Mouse (Mus musculus): Measurements from ENCODE around the gene Whrn.

The Whrn gene

GRCm38 (mm10) chr4:63450551-63450950 lies 45.2 kb downstream of the Whrn start:
- in situ Hi-C loops (cut with MboI): no loop called here

GRCm38 (mm10) chr4:63444362-63445066 lies 51.3 kb downstream of the Whrn start:
- in situ Hi-C loops (cut with MboI): no loop called here

- in situ Hi-C loops (cut with MboI): no loop called here
These were observed 52.7 kb downstream of the Whrn start for GRCm38 (mm10) chr4:63443101-63443500.

GRCm38 (mm10) chr4:63441616-63442015 lies 54.2 kb downstream of the Whrn start:
- in situ Hi-C loops (cut with MboI): no loop called here

DNA sequence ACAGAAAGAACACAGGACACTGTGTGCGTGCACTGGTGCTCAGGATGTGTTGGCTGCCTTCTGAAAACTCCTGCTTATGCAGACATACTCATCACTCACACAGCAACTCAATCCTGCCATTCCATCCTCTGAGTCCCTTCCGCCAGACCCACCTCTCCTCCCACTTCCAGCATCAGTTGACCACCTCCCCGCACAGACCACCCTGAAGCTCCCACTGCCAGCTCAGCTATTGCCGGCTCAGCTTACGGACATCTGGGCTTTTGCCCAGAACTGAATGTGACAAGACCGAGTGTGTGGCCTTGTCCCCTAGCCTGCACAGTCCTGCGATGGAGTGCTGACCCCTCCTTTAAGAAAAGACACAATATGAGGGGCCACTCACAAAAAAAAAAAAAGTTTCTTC lies 55.5 kb downstream of the Whrn start:
- in situ Hi-C loops (cut with MboI): no loop called here

DNA sequence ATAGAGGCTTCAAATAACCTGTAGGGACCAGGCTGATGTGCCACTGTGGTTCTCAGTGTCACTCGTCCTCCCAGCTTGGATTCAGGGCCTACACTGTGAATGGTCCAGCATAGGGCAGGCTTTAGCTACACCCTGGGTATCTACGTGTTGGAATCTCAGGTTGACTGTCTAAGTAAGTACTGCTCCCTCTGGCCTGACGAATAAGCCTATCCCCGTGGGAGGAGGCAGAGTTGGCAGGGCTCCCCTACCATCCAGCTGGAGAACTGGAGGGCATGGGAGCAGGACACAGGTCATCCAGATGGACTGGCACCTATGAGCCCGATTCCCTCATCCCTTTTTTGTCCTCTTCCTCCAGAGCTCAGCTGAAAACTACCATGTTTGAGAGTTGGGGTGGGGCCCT lies 57.8 kb downstream of the Whrn start:
- in situ Hi-C loops (cut with MboI): no loop called here

DNA sequence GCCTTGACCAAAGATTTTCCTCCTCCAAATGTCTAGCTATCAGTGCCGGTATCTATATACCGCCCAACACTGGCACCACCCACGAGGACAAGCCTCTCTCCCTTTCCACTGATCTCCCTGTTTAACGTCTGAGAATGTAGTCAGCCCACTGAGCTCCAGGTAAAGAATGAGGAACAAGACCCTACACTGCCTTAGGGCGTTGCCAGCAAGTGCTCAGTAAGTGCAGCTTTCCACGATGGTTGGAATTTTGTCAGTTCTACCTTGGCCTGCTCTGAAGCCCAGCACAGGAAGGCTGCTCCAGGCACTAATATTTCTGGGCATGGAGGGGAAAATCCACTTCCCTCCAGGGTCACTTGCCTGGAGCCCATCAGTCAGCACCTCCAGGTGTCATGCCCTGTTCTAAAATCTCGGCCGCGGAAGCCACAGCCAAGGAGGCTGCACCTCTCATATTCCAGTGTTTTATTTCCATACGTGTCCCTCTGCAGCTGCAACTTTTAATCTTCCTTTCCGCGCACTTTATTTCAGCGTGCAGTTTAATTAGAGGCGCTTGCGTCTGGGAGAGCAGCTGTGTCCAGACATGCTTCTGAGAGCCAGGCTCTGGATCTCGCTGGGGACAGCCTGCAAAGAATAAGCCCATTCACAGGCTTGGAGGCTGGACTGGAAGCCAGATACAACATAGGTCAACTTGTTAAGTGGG lies 58.5 kb downstream of the Whrn start:
- in situ Hi-C loops (cut with MboI): no loop called here

GRCm38 (mm10) chr4:63435402-63435801 lies 60.4 kb downstream of the Whrn start:
- in situ Hi-C loops (cut with MboI): no loop called here

- in situ Hi-C loops (cut with MboI): no loop called here
These were observed 64.7 kb downstream of the Whrn start for GRCm38 (mm10) chr4:63431098-63431497.

DNA sequence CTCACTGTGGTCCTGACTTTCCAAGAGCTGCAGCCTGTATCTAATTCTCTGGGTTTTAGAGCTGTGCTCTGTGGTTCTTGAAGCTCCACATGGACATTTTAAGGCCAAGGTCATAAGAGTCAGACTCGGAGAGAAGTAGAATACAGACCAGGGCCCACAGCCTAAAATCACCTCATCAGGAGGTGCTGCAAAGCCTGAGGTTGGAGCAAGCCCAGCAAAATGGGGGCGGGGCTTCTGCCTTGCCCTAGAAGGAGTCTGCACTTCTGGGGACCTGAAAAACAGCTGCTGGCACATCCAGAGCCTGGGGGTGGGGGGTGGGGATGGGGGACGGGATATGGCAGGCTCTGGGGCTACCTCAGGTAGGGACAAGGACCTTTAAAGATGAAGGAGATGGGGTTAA lies 65.4 kb downstream of the Whrn start:
- in situ Hi-C loops (cut with MboI): no loop called here

DNA sequence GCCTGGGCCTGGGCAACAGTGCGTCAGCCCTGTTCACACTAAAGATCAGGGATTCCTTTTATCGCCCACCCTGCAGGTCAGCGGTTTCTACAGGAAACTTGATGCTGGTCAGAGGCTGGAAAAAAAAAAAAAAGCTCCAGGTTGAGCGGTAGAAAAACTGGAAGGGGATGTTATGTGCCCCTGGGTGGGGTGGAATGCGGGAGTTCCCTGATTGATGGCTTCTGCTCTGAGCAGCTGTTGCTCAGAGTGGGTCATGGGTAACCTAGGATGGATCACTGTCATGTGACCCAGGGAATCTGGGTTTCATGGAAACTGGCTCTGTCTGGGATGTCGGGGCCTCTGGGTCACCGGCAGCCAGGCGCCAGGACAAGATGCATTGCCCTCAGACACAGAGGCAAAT lies 69.5 kb downstream of the Whrn start:
- in situ Hi-C loops (cut with MboI): no loop called here

- in situ Hi-C loops (cut with MboI): loop anchor here (25.0 kb wide), 1 partner anchor 513 kb away; no protein-coding TSS in a partner anchor
These were observed 72.0 kb downstream of the Whrn start for GRCm38 (mm10) chr4:63423811-63424210.

GRCm38 (mm10) chr4:63423231-63423630 lies 72.6 kb downstream of the Whrn start:
- in situ Hi-C loops (cut with MboI): loop anchor here (25.0 kb wide), 1 partner anchor 514 kb away; no protein-coding TSS in a partner anchor

DNA sequence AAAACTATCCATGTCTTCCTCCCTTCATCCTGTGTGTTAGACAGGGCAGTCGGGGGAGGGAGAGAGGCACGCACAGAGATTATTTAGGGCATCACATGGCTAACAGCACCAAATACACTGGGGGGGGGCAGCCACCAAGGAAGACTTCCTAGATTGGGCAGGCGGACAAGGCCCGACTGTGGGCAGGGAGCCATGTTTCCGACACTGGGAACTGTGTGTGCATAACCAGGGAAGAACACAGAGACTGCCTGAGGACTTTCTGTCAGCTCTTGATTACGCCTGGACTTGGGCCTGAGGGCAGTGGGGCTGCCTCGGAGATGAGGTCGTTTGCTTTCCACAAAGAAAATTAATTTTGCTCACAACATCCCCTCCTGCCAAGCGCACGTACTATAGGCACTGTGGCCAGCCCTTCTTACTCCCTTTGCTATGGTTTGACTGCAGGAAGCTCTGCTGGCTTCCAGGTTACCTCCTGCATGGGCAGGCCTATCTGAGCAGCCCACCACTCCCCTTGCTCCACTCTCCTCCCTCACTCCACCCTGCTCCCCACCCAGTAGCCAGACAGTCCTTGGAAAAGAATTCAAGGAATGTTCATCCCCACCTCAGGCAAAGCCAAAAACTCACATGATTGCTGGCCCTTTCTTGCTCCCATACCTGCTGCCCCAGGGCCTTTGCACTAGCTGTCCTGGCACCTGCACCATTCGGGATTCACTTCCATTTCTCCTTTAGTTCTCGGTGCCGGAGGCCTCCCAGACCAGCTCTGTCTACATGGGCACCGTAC lies 75.5 kb downstream of the Whrn start:
- in situ Hi-C loops (cut with MboI): loop anchor here (25.0 kb wide), 1 partner anchor 517 kb away; no protein-coding TSS in a partner anchor

DNA sequence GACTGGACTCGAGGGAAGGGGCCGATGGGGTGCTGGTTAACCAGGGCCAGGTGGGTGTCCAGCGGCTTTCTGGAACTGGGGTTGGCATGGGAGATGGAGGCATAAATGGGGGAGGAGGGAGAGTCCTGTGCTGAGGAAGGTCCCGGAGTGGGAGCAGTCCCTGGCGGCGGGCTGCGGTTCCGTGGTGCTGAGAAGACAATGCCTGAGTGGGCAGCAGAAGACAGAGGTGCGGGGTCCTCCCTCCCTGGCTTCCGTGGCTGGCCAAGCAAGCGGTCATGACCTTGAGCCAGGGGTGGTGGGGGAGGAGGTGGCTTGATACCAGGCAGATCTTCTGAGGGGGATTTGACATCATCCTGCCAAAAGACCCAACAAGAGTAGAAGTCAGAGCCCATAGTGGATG lies 77.5 kb downstream of the Whrn start:
- in situ Hi-C loops (cut with MboI): loop anchor here (25.0 kb wide), 1 partner anchor 519 kb away; no protein-coding TSS in a partner anchor

- in situ Hi-C loops (cut with MboI): loop anchor here (25.0 kb wide), 1 partner anchor 520 kb away; no protein-coding TSS in a partner anchor
These were observed 78.4 kb downstream of the Whrn start for GRCm38 (mm10) chr4:63417318-63417957.

GRCm38 (mm10) chr4:63414951-63415350 lies 80.8 kb downstream of the Whrn start:
- in situ Hi-C loops (cut with MboI): loop anchor here (25.0 kb wide), 1 partner anchor 522 kb away; no protein-coding TSS in a partner anchor

DNA sequence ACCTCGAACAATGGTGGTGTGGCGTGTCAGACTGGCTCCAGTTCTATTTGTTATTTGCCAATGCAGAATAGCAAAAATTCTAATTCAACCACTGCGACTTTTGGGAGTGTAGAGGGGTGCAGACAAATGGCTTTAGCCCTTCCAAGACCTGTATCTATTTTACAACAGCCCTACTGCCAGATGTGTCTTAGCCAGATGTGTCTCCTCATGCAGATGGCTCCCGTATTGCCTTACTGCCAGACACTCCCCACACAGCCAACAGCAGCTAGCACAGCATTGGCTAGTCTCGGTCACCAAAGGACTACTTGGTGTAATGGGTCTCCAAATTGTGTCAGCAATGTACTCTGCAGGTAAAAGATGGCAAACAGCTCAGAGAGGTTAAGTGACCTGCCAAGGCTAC lies 84.6 kb downstream of the Whrn start:
- in situ Hi-C loops (cut with MboI): loop anchor here (25.0 kb wide), 1 partner anchor 526 kb away; no protein-coding TSS in a partner anchor

- in situ Hi-C loops (cut with MboI): loop anchor here (25.0 kb wide), 1 partner anchor 527 kb away; no protein-coding TSS in a partner anchor
These were observed 85.2 kb downstream of the Whrn start for GRCm38 (mm10) chr4:63410583-63410934.

DNA sequence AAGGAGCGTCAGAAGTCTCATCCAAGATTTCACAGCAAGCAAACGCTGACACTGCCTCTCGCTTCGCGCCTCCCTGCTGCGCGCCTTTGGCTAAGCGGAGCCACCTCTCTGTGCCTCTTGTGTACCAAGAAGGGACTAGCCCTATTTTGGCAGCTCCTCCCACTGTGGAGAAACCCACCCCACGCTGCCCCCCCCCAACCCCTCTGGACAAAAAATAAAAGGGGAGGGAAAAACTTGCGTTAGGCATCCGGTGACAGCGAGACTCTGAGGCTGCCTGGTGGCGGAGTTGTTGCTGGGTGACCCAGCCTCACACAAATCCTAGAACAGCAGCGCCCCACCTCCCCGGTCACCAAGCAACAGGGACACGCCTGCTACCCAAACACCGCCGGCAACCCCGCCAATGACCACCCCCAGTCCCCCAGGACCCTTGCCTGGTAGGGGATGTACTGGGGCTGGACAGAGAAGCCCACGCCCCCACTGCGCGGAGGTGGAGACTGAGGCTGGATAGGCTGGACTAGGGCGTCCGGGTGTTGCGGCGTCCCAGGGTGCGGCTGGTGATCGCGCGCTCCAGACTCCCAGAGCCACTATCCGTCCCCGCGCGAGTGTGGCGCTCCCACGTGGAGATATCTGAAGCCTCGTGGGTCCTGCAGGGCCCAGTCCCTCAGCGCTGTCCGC lies 85.7 kb downstream of the Whrn start:
- in situ Hi-C loops (cut with MboI): loop anchor here (25.0 kb wide), 1 partner anchor 527 kb away; no protein-coding TSS in a partner anchor

- in situ Hi-C loops (cut with MboI): loop anchor here (25.0 kb wide), 1 partner anchor 528 kb away; no protein-coding TSS in a partner anchor
These were observed 86.4 kb downstream of the Whrn start for GRCm38 (mm10) chr4:63409317-63409907.
